Mouse (Mus musculus): ENCODE data around the gene Nckap1.
"Not testable (repeated sequence)": the region's sequence is repeated elsewhere in the genome, so short reads cannot be mapped to it uniquely, and the experiment has no call there.

The Nckap1 gene

GRCm38 (mm10) chr2:80560773-80561172, 20.4 kb downstream of the Nckap1 start:
- no peak for DNase-seq (ENCODE audit: low spot score in 2 of 2)

GRCm38 (mm10) chr2:80559655-80560054, 21.5 kb downstream of the Nckap1 start:
- no peak for DNase-seq (ENCODE audit: low spot score in 2 of 2)

- no peak for DNase-seq (ENCODE audit: low spot score in 2 of 2)
These were observed 26.7 kb downstream of the Nckap1 start for GRCm38 (mm10) chr2:80554442-80554841.

DNA sequence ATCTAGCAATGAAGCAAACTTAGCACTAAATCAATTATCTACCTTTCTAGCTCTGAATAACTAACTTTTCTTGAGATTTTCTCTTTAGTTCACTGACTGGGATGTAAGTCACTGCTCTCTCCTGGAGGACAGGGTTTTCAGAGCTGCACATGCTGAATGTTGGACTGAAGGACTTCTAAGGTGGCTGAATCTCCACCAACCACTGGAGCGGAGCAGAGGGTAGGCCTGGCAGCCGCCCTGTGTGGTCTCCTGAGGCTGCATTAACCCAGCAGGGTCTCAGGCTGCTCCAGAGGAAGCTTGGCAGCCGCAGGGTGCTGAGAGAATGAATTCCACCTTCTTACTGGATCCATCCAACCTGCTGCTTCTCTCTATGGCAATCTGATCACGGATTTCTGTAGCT, 31.5 kb downstream of the Nckap1 start:
- no peak for DNase-seq (ENCODE audit: low spot score in 2 of 2)

GRCm38 (mm10) chr2:80547901-80548300, 33.3 kb downstream of the Nckap1 start:
- DNase-seq (ENCODE audit: low spot score in 2 of 2), result no peak

DNA sequence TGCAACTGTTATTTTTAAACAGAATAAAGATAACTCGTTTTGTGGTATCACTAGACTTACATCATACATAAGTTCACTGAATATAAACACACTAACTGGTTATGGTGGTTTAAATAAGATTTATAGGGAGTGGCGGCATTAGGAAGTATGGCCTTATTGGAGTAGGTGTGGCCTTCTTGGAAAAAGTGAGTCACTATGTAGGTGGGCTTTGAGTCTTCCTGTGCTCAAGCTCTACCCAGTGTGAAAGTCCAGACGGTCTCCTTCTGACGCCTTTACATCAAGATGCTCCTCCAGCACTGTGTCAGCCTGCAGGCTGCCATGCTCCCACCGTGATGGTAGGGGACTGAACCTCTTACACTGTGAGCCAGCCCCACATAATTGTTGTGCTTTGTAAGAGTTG, 38.4 kb downstream of the Nckap1 start:
- DNase-seq (ENCODE audit: low spot score in 2 of 2), result no peak

- no peak for DNase-seq (ENCODE audit: low spot score in 2 of 2)
These were observed 44.0 kb downstream of the Nckap1 start for GRCm38 (mm10) chr2:80537156-80537555.

DNA sequence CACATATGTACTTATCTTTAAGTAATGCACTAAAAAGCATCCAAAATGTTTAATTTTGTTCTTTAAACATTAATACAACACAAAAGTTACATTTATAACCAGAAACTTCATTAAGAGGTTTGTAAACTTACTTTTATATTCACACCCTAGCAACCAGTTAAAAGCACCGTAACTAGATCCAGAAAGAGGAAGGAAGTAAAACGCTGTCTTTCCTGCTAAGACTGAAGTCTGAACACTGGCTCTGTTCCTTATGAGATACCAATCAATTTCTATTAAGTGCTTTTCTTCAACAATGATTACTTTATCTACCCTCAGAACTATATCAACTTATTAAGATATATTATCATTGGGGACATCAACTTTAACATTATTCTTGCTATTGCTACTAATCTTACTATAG, 44.6 kb downstream of the Nckap1 start:
- no peak for DNase-seq (ENCODE audit: low spot score in 2 of 2)

- DNase-seq (ENCODE audit: low spot score in 2 of 2), result no peak
These were observed 56.9 kb downstream of the Nckap1 start for GRCm38 (mm10) chr2:80524275-80524674.

GRCm38 (mm10) chr2:80506051-80506802, 75.0 kb downstream of the Nckap1 start:
- DNase-seq (ENCODE audit: low spot score in 2 of 2), result no peak

- DNase-seq (ENCODE audit: low spot score in 2 of 2), result no peak
These were observed 79.0 kb downstream of the Nckap1 start for GRCm38 (mm10) chr2:80502132-80502531.

DNA sequence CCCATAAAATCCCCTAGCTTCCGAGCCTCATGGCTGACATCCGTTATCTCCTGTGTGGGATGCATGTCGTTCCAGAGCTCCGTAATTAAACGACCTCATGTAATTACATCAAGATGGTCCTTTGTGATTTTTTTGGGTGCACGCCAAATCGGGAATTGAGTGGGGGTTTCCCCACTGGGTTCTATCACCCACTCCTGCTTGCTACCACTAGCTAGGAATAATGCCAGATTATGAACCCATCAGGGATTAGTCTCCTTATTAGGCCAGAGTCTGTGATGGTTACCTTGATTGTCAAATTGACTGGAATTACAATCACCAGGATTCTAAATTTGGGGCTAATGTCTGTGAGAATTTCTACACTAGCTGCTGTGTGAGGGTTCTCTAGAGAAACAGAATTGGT, 85.9 kb downstream of the Nckap1 start:
- DNase-seq (ENCODE audit: low spot score in 2 of 2), result not testable (repeated sequence)

DNA sequence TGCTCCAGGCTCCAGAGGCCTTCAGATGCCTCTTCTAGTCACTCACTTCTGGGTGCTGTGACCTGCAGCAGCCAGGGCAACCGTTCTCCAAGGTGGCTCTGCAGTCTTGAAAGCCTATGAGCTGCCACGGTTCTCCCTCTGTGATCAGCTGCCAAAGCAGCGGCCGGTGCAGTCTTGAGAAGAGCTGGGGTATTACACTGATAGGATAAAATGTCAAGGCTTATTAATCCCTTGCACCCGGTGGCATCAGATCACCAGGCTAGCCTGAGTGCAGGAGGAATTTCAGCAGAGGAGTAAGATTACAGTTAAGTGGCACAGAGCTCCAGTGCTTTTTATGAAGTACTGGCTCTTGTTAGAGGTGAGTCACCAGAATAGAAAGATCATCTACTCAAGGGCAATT, 94.3 kb downstream of the Nckap1 start:
- DNase-seq (ENCODE audit: low spot score in 2 of 2), result no peak

DNA sequence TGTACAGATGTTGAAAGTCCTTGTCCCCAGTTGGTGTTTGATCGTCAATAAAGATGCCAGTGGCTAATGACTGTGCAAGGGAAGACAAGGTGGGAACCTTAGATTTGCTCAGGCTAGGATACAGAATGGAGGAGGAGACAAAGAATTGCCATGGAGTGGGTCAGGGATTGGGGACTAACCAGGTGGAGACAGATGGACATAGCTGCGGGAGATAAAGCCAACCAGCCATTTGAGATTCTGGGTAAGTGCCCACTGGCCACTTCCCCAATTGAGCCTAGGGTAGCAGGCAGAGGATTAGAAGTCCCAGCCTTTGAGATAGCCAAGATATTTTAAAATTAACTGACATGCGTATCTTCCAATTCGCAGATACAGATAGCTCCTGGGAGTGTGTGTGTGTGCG, 96.2 kb downstream of the Nckap1 start:
- DNase-seq (ENCODE audit: low spot score in 2 of 2), result no peak

DNA sequence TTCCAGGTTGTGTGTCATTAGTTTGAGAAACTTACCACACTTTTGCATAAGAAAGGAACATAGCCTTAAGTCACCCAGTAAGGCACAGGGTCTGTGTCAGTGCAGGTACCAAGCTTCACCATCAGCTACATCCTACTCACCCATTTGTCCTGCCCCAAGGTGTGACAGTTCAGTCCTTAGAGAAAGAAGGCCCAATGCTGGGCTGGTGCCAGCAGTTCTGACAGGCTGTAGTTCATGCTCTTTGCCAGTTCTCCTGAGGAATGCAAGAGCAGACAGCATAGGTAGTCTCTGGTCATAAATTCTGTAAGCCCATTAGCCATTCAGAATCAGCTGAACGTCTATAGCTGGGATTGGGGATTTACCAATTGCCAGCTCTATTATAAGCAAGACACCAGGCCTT, 105.3 kb downstream of the Nckap1 start:
- no peak for DNase-seq (ENCODE audit: low spot score in 2 of 2)

DNA sequence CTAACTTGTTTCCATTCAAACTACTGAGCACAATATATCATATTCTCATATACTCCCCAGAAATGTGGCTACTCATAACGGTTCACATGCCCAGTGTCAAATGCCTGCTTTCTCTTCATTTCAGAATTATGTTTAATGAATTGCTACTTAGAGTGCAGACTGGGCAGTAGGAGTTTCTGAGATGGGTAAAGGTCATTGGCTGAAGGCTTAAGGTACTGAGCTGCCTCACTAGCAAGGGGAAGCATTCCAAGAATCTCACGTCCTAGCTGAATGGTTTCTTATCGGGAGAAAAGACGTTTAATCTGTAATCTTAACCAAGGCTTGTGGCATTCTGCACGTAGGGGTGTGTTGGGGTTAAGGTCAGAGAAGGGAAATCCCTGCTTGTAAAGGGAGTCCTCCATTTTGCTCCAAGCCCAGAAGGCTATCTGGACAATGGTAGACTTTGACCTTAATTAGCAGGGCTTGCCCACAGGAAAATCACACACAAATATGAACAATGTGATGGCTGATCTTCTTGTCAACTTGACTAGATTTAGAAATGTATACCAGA, 106.9 kb downstream of the Nckap1 start:
- no peak for DNase-seq (ENCODE audit: low spot score in 2 of 2)

- DNase-seq (ENCODE audit: low spot score in 2 of 2), result no peak
These were observed 115.0 kb downstream of the Nckap1 start for GRCm38 (mm10) chr2:80465991-80466821.

- no peak for DNase-seq (ENCODE audit: low spot score in 2 of 2)
These were observed 119.4 kb downstream of the Nckap1 start for GRCm38 (mm10) chr2:80461827-80462226.
